Mouse (Mus musculus) lung, embryonic 16.5 days (tissue): ENCODE measurements at regions not wholly inside any gene's neighbourhood (a gene's known extent, or its start where the extent isn't known, plus 50 kb on each side); places are given as distances from the start of the nearest gene placed in this dataset.

Source experiments
- ATAC-seq: fragments of 200-750 bp; cut with Nextera tagmentation; 2 replicates; pipeline ENCODE4 v1.8.0; 2017; ENCODE audit warnings: low read depth, mild to moderate bottlenecking, moderate library complexity
- H3K27ac ChIP-seq: fragments of 300-500 bp; sonication (generic); 2 replicates; pipeline ENCODE4 v1.5.1; 2014; ENCODE audit warnings: mild to moderate bottlenecking, control low read depth, low read length
- H3K27me3 ChIP-seq: fragments of 300-500 bp; sonication (generic); 2 replicates; pipeline ENCODE4 v1.6.1; 2014; ENCODE audit warnings: low read depth, low read length, mixed read lengths; ENCODE audit not compliant: control insufficient read depth, insufficient read depth
- H3K36me3 ChIP-seq: fragments of 300-500 bp; sonication (generic); 2 replicates; pipeline ENCODE4 v1.6.1; 2014; ENCODE audit warnings: low read length; ENCODE audit not compliant: control insufficient read depth, insufficient read depth
- H3K4me1 ChIP-seq: fragments of 300-500 bp; sonication (generic); replicated peaks from 2 replicates; pipeline ENCODE4 v1.6.1; 2014; ENCODE audit warnings: low read length, mixed read lengths; ENCODE audit not compliant: control insufficient read depth, insufficient read depth
- H3K4me2 ChIP-seq: fragments of 300-500 bp; sonication (generic); 2 replicates; pipeline ENCODE4 v1.6.1; 2014; ENCODE audit warnings: low read depth, low read length, control low read depth
- H3K4me3 ChIP-seq: fragments of 300-500 bp; sonication (generic); 2 replicates; pipeline ENCODE4 v1.5.1; 2014; ENCODE audit warnings: mild to moderate bottlenecking, low read length, control low read depth
- H3K9ac ChIP-seq: fragments of 300-500 bp; sonication (generic); 2 replicates; pipeline ENCODE4 v1.6.1; 2014; ENCODE audit warnings: low read length, control low read depth
- H3K9me3 ChIP-seq: fragments of 300-500 bp; sonication (generic); 2 replicates; pipeline ENCODE4 v1.6.1; 2016; ENCODE audit warnings: low read length; ENCODE audit not compliant: control insufficient read depth
- WGBS: fragments of 180-500 bp; shearing (Covaris S2); extraction: QIAGEN DNeasy Blood & Tissue Kit; methylation state at CpG from one replicate; pipeline ENCODE4 v1.1.7; 2014; 5-methylcytosine and 5-hydroxymethylcytosine counted together

DNA sequence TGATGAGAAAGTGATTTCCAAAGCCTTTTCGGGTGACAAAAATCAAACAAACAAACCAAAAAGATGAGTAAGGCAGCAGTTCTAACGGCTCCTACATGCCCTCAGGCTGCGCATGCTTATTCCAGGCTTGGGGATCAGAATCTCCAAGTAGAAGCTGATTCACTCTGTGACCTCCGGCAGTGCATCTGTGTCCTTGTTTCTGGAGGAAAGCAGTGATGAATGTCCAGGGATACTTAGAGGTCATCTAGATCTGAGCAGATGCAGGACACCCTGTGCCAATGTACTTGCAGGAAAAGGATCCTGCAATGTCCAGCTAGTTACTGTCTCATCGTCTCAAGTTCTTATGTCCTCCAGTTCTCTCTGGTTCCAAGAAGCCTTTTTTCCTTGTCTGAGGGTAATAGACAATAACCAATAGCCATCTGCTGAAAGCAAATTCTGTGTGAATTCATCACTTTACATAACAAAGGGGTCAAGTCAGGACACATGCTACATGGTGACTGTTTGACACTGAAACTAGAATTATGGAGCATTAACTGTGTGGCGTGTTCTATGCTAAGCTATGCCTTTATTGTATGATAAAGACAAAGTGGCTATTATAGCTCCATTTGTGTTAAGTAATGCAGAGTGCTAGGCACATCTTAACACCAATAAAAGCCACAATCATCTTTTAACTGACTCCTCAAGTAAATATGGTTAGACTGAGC lies 143.6 kb upstream of the Gm9747 start:
- no peaks in the 10 kb centered on the region for H3K27me3 ChIP-seq
- no peaks in the 10 kb centered on the region for H3K4me1 ChIP-seq
- no peak overlapping the region for H3K4me3 ChIP-seq
- no peak overlapping the region for H3K4me2 ChIP-seq
- H3K27ac ChIP-seq = no peak overlapping the region
- no peaks in the 10 kb centered on the region for H3K9me3 ChIP-seq
- H3K36me3 ChIP-seq = no peaks in the 10 kb centered on the region
- WGBS = 72% methylated on average over 6 of the region's 6 CpGs
- no peak for ATAC-seq
- no peak overlapping the region for H3K9ac ChIP-seq

GRCm38 (mm10) chr1:82095101-82095500 lies 137.8 kb upstream of the Gm9747 start:
- WGBS = 70% methylated on average over 2 of the region's 2 CpGs
- no peak for ATAC-seq
- H3K4me3 ChIP-seq = no peak overlapping the region

GRCm38 (mm10) chr1:82106756-82107155 lies 126.2 kb upstream of the Gm9747 start:
- no peaks in the 10 kb centered on the region for H3K27me3 ChIP-seq
- no peak overlapping the region for H3K4me3 ChIP-seq
- H3K4me1 ChIP-seq = no peaks in the 10 kb centered on the region
- no peak overlapping the region for H3K27ac ChIP-seq
- no peak overlapping the region for H3K4me2 ChIP-seq
- no peaks in the 10 kb centered on the region for H3K36me3 ChIP-seq
- 48% methylated on average over 5 of the region's 5 CpGs for WGBS
- H3K9me3 ChIP-seq = peaks cover 3% of the 10 kb centered on the region; the same call in 1 of the 2 replicates
- H3K9ac ChIP-seq = no peak overlapping the region
- no peak for ATAC-seq

More at GRCm38 (mm10) chr1:82095101-82095500, 137.8 kb upstream of the Gm9747 start:
- Histone ChIP-seq H3K36me3 (no peaks in the 10 kb centered on the region), H3K4me1 (no peaks in the 10 kb centered on the region), H3K9me3 (no peaks in the 10 kb centered on the region), H3K4me2 (no peak overlapping the region), H3K27me3 (no peaks in the 10 kb centered on the region), H3K9ac (no peak overlapping the region), H3K27ac (no peak overlapping the region)

DNA sequence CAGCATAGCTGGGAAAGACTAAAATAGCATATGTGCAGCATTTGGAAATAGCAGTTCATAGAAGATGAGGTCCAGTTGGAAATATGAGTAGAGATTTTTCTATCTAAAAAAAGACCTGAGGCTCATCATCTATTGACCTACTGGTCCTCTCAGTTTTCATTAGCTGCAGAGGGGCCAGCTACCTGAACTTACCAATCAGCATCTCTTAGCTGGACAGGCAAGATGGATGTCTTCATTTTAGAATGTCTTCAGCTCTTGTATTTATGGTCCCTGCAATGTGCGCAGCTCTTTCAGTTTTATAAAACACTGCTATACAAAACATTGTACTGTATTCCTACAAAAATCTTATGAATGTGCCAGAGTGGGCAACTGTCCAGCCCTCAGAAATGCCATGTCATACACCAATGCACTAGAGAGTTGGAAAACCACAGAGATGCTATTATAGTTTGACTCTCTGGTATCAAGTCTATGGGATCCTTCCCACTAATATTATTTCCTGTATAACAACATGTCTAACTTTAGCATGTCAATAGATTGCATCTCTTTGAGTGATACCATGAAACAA lies 122.8 kb upstream of the Gm9747 start:
- Histone ChIP-seq H3K9me3 (no peaks in the 10 kb centered on the region), H3K4me1 (no peaks in the 10 kb centered on the region), H3K27ac (no peak overlapping the region), H3K4me3 (no peak overlapping the region), H3K4me2 (no peak overlapping the region), H3K36me3 (no peaks in the 10 kb centered on the region), H3K9ac (no peak overlapping the region), H3K27me3 (no peaks in the 10 kb centered on the region)
- WGBS = 69% methylated on average over 1 of the region's 1 CpGs
- no peak for ATAC-seq

DNA sequence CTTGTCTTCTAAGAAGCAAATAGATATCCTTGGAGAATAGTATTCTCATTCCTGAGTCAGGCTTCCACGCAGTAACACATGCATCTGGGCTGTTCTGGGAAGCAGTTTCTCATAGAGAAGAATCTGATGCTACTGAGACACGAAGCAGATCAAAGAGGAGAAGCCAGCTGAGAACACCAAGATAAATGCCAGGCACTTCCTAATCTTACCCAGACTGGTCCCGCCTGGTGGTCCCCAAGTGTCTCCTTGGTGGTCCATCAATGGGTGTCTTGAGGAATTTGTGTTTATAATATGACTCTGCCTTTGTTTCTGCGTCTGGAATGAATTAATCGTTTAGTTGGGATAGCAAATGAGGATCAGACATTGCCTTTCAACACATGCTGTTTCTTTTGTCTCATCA lies 120.5 kb upstream of the Gm9747 start:
- no peaks in the 10 kb centered on the region for H3K9me3 ChIP-seq
- ATAC-seq = no peak
- no peak overlapping the region for H3K4me3 ChIP-seq
- no peaks in the 10 kb centered on the region for H3K4me1 ChIP-seq
- 19% methylated on average over 5 of the region's 5 CpGs for WGBS
- no peak overlapping the region for H3K4me2 ChIP-seq
- H3K27me3 ChIP-seq = no peaks in the 10 kb centered on the region
- no peak overlapping the region for H3K27ac ChIP-seq
- no peaks in the 10 kb centered on the region for H3K36me3 ChIP-seq
- H3K9ac ChIP-seq = no peak overlapping the region

DNA sequence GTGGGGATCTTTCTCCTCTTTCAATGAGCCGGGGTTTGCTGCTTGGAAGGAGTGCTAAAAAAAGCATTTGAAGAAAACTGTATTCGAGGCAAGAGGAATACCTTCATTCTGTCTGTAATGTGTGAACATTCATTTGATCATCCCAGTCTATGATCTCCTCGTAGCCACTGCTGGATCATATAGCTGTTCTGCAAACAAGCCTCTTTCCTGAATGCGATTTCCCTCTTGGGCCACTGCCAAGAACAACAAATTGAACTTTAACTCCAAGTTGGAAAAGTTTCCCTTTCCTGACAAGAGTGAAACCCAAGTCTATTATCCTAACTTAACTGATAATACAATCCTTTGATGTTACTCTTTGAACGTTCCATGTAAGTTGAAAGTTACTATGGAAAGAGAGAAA lies 108.4 kb upstream of the Gm9747 start:
- H3K27me3 ChIP-seq = no peaks in the 10 kb centered on the region
- no peak overlapping the region for H3K4me3 ChIP-seq
- no peaks in the 10 kb centered on the region for H3K9me3 ChIP-seq
- WGBS = 5% methylated on average over 5 of the region's 5 CpGs
- H3K36me3 ChIP-seq = no peaks in the 10 kb centered on the region
- peak; percentile 62; the same call in 1 of the 2 replicates for ATAC-seq
- peak overlapping the region; percentile 43; the same call in 1 of the 2 replicates for H3K27ac ChIP-seq
- peaks cover 11% of the 10 kb centered on the region; the same call in 1 of the 2 replicates for H3K4me1 ChIP-seq
- H3K9ac ChIP-seq = no peak overlapping the region
- no peak overlapping the region for H3K4me2 ChIP-seq

DNA sequence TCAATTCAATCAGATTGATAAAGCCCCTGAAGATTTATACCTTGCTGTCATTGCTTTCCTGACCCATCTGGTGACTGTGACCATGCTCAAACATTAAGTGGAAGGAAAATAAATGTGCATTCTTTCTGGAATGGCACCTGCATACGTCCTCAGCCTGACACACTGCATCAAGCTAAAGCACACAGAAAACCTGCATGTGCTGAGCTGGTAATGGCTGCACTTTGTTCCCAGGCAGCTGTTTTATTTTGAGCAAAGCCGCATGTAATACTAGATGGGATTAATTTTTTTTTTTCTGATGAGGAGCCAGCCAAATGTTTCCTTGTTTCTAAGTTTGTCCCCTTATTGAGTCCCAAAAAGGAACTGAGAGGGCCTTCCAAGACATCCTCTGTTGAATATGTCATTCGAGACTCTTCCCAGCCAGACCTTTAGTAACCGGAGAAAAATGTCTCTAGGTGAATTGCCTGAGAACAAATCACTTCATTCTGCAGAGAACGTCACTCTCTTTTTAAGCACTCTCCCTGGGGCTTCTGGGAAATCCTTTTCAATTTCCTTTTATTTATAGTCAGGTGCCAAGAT lies 103.1 kb upstream of the Gm9747 start:
- no peak for ATAC-seq
- H3K4me2 ChIP-seq = no peak overlapping the region

GRCm38 (mm10) chr1:82132536-82132935 lies 100.4 kb upstream of the Gm9747 start:
- Histone ChIP-seq H3K27me3 (no peaks in the 10 kb centered on the region; the same call in 1 of the 2 replicates), H3K4me2 (no peak overlapping the region), H3K9me3 (no peaks in the 10 kb centered on the region), H3K36me3 (no peaks in the 10 kb centered on the region), H3K4me1 (no peaks in the 10 kb centered on the region), H3K9ac (no peak overlapping the region), H3K27ac (no peak overlapping the region), H3K4me3 (no peak overlapping the region)
- 90% methylated on average over 6 of the region's 6 CpGs for WGBS
- ATAC-seq = no peak

More for the DNA sequence above, 103.1 kb upstream of the Gm9747 start:
- 28% methylated on average over 5 of the region's 5 CpGs for WGBS
- Histone ChIP-seq H3K9me3 (no peaks in the 10 kb centered on the region), H3K4me3 (no peak overlapping the region), H3K9ac (no peak overlapping the region), H3K27ac (no peak overlapping the region), H3K27me3 (no peaks in the 10 kb centered on the region; the same call in 1 of the 2 replicates), H3K36me3 (no peaks in the 10 kb centered on the region), H3K4me1 (peaks cover 4% of the 10 kb centered on the region; the same call in 1 of the 2 replicates)

- 81% methylated on average over 2 of the region's 2 CpGs for WGBS
Observed at GRCm38 (mm10) chr1:82134938-82135337, 98.0 kb upstream of the Gm9747 start.

More at GRCm38 (mm10) chr1:82134938-82135337, 98.0 kb upstream of the Gm9747 start:
- Histone ChIP-seq H3K9ac (no peak overlapping the region), H3K36me3 (no peaks in the 10 kb centered on the region), H3K27me3 (no peaks in the 10 kb centered on the region; the same call in 1 of the 2 replicates), H3K4me2 (no peak overlapping the region), H3K9me3 (no peaks in the 10 kb centered on the region), H3K27ac (no peak overlapping the region), H3K4me1 (no peaks in the 10 kb centered on the region), H3K4me3 (no peak overlapping the region)
- no peak for ATAC-seq
